Mouse (Mus musculus) liver, embryonic 14.5 days (tissue): ENCODE results near the gene Trim3.

Experiments used
- CTCF ChIP-seq: IDR thresholded peaks from 2 replicates; pipeline ENCODE4 v1.5.1; 2016; ENCODE audit warnings: antibody characterized with exemption, low read depth, control low read depth
- EP300 ChIP-seq: IDR thresholded peaks from 2 replicates; pipeline ENCODE4 v1.6.1; 2016; ENCODE audit warnings: antibody characterized with exemption, low read depth

- TF ChIP-seq EP300: no peak
- no peak for TF ChIP-seq CTCF
These were observed 71.1 kb downstream of the Trim3 start for GRCm38 (mm10) chr7:105562317-105562716.
